Mouse (Mus musculus) erythroblast, adult 5-6 weeks (primary cell): ENCODE data around the gene Phlda2. TPM values are rescaled to one million over a fixed set of nuclear protein-coding genes. Genes with fewer than 3 reads are reported as not detected.
A peak's percentile ranks its signal among the peaks of the same experiment; 100 is the strongest.

ENCODE experiments used
- ATAC-seq: replicated peaks from 2 replicates; pipeline ENCODE4 v1.8.0; 2016; ENCODE audit warnings: moderate number of reproducible peaks, mild to moderate bottlenecking, moderate TSS enrichment, inconsistent platforms; ENCODE audit not compliant: poor library complexity, low FRiP score, severe bottlenecking
- total RNA-seq, 2 experiments: library from RNA; stranded (forward) in 1 of 2; stranded (reverse) in 1 of 2; fragments of 150-400 nt in 1 of 2; fragments of 200-764, 138-1000 nt in 1 of 2; gene quantifications; 2 replicates each; pipeline versions ENCODE4 v1.2.3 to v1.2.4; 2015 to 2017; ENCODE audit warnings: low replicate concordance in 2 of 2

The Phlda2 gene
- total RNA-seq (2015; ENCODE audit: low replicate concordance), result not detected in 2 replicates
- total RNA-seq (2017; ENCODE audit: low replicate concordance), result not detected in 2 replicates

- ATAC-seq, result no peak
Observed at GRCm38 (mm10) chr7:143502418-143503200, at the start of gene Phlda2. Gene Phlda2, minus strand, starts transcription at chr7:143503150.

- ATAC-seq, result no peak
Observed at GRCm38 (mm10) chr7:143549588-143550220, 46.8 kb upstream of the Phlda2 start.

- peak; percentile 91 for ATAC-seq
Observed at GRCm38 (mm10) chr7:143548976-143549457, 46.1 kb upstream of the Phlda2 start, which contains the start of gene Nap1l4. Gene Nap1l4, minus strand, starts transcription at chr7:143549106.

- peak; percentile 63 for ATAC-seq
Observed at GRCm38 (mm10) chr7:143548231-143548961, 45.4 kb upstream of the Phlda2 start.

- no peak for ATAC-seq
Observed at GRCm38 (mm10) chr7:143546554-143546953, 43.6 kb upstream of the Phlda2 start.

- no peak for ATAC-seq
Observed at GRCm38 (mm10) chr7:143544368-143544767, 41.4 kb upstream of the Phlda2 start.

GRCm38 (mm10) chr7:143538671-143539070 is 35.7 kb upstream of the Phlda2 start:
- ATAC-seq, result no peak

- peak; percentile 70 for ATAC-seq
Observed at GRCm38 (mm10) chr7:143538229-143538628, 35.3 kb upstream of the Phlda2 start.

GRCm38 (mm10) chr7:143536251-143536650 is 33.3 kb upstream of the Phlda2 start:
- ATAC-seq, result no peak

- peak; percentile 88 for ATAC-seq
Observed at GRCm38 (mm10) chr7:143533284-143533683, 30.3 kb upstream of the Phlda2 start.

- no peak for ATAC-seq
Observed at GRCm38 (mm10) chr7:143532410-143532809, 29.5 kb upstream of the Phlda2 start.

GRCm38 (mm10) chr7:143519333-143519732 is 16.4 kb upstream of the Phlda2 start:
- no peak for ATAC-seq

- ATAC-seq, result no peak
Observed at GRCm38 (mm10) chr7:143514416-143514768, 11.4 kb upstream of the Phlda2 start.

GRCm38 (mm10) chr7:143513763-143514415 is 10.9 kb upstream of the Phlda2 start:
- ATAC-seq, result no peak

- ATAC-seq, result no peak
Observed at GRCm38 (mm10) chr7:143511335-143511712, 8.4 kb upstream of the Phlda2 start.

- 0 out of 2 replicates have a peak, but pooled peaks have one; percentile 36 for ATAC-seq
Observed at GRCm38 (mm10) chr7:143510593-143511334, 7.8 kb upstream of the Phlda2 start.

- no peak for ATAC-seq
Observed at GRCm38 (mm10) chr7:143509566-143509965, 6.6 kb upstream of the Phlda2 start.

- ATAC-seq, result peak; percentile 67
Observed at GRCm38 (mm10) chr7:143506675-143507074, 3.7 kb upstream of the Phlda2 start.

GRCm38 (mm10) chr7:143506271-143506670 is 3.3 kb upstream of the Phlda2 start:
- ATAC-seq, result no peak
